8 mouse cellular contexts compared by ENCODE assay signal in the genomic region with DNA sequence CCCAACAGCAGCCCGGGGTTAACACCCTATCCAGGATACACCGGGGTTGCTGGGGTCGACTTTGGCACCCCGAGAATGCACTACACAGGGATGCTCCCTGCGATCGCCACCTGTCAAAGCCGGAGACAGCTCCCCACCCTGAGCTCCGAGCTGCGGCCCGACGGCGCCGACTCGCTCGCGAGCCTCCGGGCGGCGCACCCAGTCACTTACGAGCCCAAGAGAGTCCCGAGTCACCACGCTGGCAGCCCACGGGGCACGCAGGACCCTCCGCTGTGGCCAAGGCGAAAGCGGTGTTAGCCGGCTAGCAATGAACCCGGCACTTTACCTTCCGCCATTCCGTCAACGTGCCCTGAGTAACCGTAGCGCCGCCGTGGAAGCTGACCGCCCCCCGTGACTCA. TPM values are rescaled to one million over a fixed set of nuclear protein-coding genes. Genes with fewer than 3 reads are reported as not detected.
DNase-seq lines count a peak whose midpoint lies in the region; ATAC-seq and TF ChIP-seq lines count a peak whose summit lies in the region.

No protein-coding gene starts in this region.

- H3K9me3 ChIP-seq in kidney, postnatal 0 days (replicated peaks; ENCODE audit: low read length), result no peaks in the 10 kb centered on the region
- H3K9me3 ChIP-seq in forebrain, embryonic 16.5 days (ENCODE audit: control insufficient read depth, low read length), result no peaks in the 10 kb centered on the region
- no peaks in the 10 kb centered on the region for H3K9me3 ChIP-seq in liver, embryonic 15.5 days (replicated peaks)

- H3K36me3 ChIP-seq in kidney, postnatal 0 days (ENCODE audit: insufficient read depth, low read length), result no peaks in the 10 kb centered on the region
- H3K36me3 ChIP-seq in forebrain, embryonic 16.5 days (ENCODE audit: control insufficient read depth, insufficient read depth), result no peaks in the 10 kb centered on the region
- peaks cover 6% of the 10 kb centered on the region; the same call in 1 of the 2 replicates for H3K36me3 ChIP-seq in liver, embryonic 15.5 days (replicated peaks)

- no peak for TF ChIP-seq POLR2A in bone marrow, adult 2 months (IDR thresholded peaks at IDR 0.05; ENCODE audit: borderline replicate concordance, control insufficient read depth, low read depth, low read length)

- H3K9ac ChIP-seq in kidney, postnatal 0 days (ENCODE audit: low read depth, low read length), result peak overlapping the region; percentile 94
- H3K9ac ChIP-seq in forebrain, embryonic 16.5 days (replicated peaks; ENCODE audit: low read depth, low read length), result peak overlapping the region; percentile 98
- peak overlapping the region; percentile 98 for H3K9ac ChIP-seq in liver, embryonic 15.5 days

- ATAC-seq in kidney, postnatal 0 days (replicated peaks; ENCODE audit: low FRiP score, low read depth), result peak; percentile 67
- ATAC-seq in forebrain, embryonic 16.5 days, result peak; percentile 58
- peak; percentile 74 for ATAC-seq in liver, embryonic 15.5 days (ENCODE audit: insufficient read depth)

- peak overlapping the region; percentile 81 for H3K4me3 ChIP-seq in kidney, postnatal 0 days (replicated peaks; ENCODE audit: low read depth, low read length)
- H3K4me3 ChIP-seq in bone marrow, adult 2 months (replicated peaks; ENCODE audit: control insufficient read depth, low read depth, low read length), result peak overlapping the region; percentile 77
- peak overlapping the region; percentile 92 for H3K4me3 ChIP-seq in forebrain, embryonic 16.5 days (replicated peaks; ENCODE audit: low read length)
- H3K4me3 ChIP-seq in liver, embryonic 15.5 days (replicated peaks), result peak overlapping the region; percentile 97

- H3K4me2 ChIP-seq in kidney, postnatal 0 days (ENCODE audit: low read length), result peak overlapping the region; percentile 81
- H3K4me2 ChIP-seq in forebrain, embryonic 16.5 days (ENCODE audit: low read length), result peak overlapping the region; percentile 74
- H3K4me2 ChIP-seq in liver, embryonic 15.5 days, result peak overlapping the region; percentile 97

- peak; percentile 22 for DNase-seq in kidney, postnatal 0 days (ENCODE audit: low spot score)
- no peak for DNase-seq in kidney, adult 9 months
- peak; percentile 11 for DNase-seq in telencephalon, adult 2 months (ENCODE audit: low read depth, low spot score)
- no peak for DNase-seq in adrenal gland, adult (ENCODE audit: inconsistent age in 2 of 2, low spot score in 1 of 2)
- no peak for DNase-seq in yolk sac, embryonic 10.5 days (ENCODE audit: low spot score)

- under 1% methylated on average over 38 of the region's 38 CpGs for WGBS in kidney, postnatal 0 days
- WGBS in bone marrow, adult 2 months, result under 1% methylated on average over 38 of the region's 38 CpGs
- WGBS in forebrain, embryonic 16.5 days, result 0% methylated on average over 37 of the region's 38 CpGs
- under 1% methylated on average over 38 of the region's 38 CpGs for WGBS in liver, embryonic 15.5 days (ENCODE audit: insufficient replicate concordance)

- no peak; the same call in 1 of the 2 replicates for TF ChIP-seq CTCF in kidney, postnatal 0 days (IDR thresholded peaks at IDR 0.05; ENCODE audit: low read depth)
- TF ChIP-seq CTCF in bone marrow, adult 2 months (IDR thresholded peaks at IDR 0.05; ENCODE audit: control insufficient read depth, insufficient read depth, low read length), result no peak

- no peaks in the 10 kb centered on the region for H3K27me3 ChIP-seq in kidney, postnatal 0 days (ENCODE audit: insufficient read depth, low read length)
- no peaks in the 10 kb centered on the region for H3K27me3 ChIP-seq in forebrain, embryonic 16.5 days (replicated peaks; ENCODE audit: control insufficient read depth, insufficient read depth, low read length)
- H3K27me3 ChIP-seq in liver, embryonic 15.5 days, result no peaks in the 10 kb centered on the region

- peaks cover 11% of the 10 kb centered on the region for H3K4me1 ChIP-seq in kidney, postnatal 0 days (replicated peaks; ENCODE audit: insufficient read depth, low read length)
- no peaks in the 10 kb centered on the region; the same call in 1 of the 2 replicates for H3K4me1 ChIP-seq in bone marrow, adult 2 months (ENCODE audit: control insufficient read depth, insufficient read depth, low read length)
- peaks cover 24% of the 10 kb centered on the region for H3K4me1 ChIP-seq in forebrain, embryonic 16.5 days (replicated peaks; ENCODE audit: control insufficient read depth, insufficient read depth, low read length)
- peaks cover 27% of the 10 kb centered on the region for H3K4me1 ChIP-seq in liver, embryonic 15.5 days (replicated peaks)

- peak overlapping the region; percentile 86 for H3K27ac ChIP-seq in kidney, postnatal 0 days
- H3K27ac ChIP-seq in bone marrow, adult 2 months (ENCODE audit: control insufficient read depth, insufficient read depth, low read depth, low read length, poor library complexity), result peak overlapping the region; percentile 76
- H3K27ac ChIP-seq in forebrain, embryonic 16.5 days (ENCODE audit: low read length), result peak overlapping the region; percentile 72
- peak overlapping the region; percentile 86 for H3K27ac ChIP-seq in liver, embryonic 15.5 days (replicated peaks)

RNA-seq across cellular contexts. Expression of gene Ikzf5, which starts 0.3 kb away (rescaled TPM):
- 11.9 and 13.8 TPM in 2 replicates for polyA plus RNA-seq in kidney, postnatal 0 days (2015; fragmentation: Nextera tagmentation; extraction: Ambion mirVana)
- 11.9 and 24.4 TPM in 2 replicates for polyA plus RNA-seq in bone marrow, adult 2 months (2011; ENCODE audit: insufficient read depth, insufficient read length, low replicate concordance, missing spikeins)
- polyA plus RNA-seq in forebrain, embryonic 16.5 days (2015; fragmentation: Nextera tagmentation; extraction: Ambion mirVana), result 15.2 and 18.2 TPM in 2 replicates
- 9.3 and 11.5 TPM in 2 replicates for polyA plus RNA-seq in liver, embryonic 15.5 days (2015; fragmentation: Nextera tagmentation; extraction: Ambion mirVana)

RNA-seq across cellular contexts. Expression of gene Acadsb, which starts 0.4 kb away (rescaled TPM):
- 101 and 112 TPM in 2 replicates for polyA plus RNA-seq in kidney, postnatal 0 days (2015; fragmentation: Nextera tagmentation; extraction: Ambion mirVana)
- 7.3 and 18.2 TPM in 2 replicates for polyA plus RNA-seq in bone marrow, adult 2 months (2011; ENCODE audit: insufficient read depth, insufficient read length, low replicate concordance, missing spikeins)
- polyA plus RNA-seq in forebrain, embryonic 16.5 days (2015; fragmentation: Nextera tagmentation; extraction: Ambion mirVana), result 146 and 149 TPM in 2 replicates
- 33.3 and 35.8 TPM in 2 replicates for polyA plus RNA-seq in liver, embryonic 15.5 days (2015; fragmentation: Nextera tagmentation; extraction: Ambion mirVana)

RNA-seq across cellular contexts. Expression of gene Pstk, which starts 39.0 kb away (rescaled TPM):
- 64.2 and 64.6 TPM in 2 replicates for polyA plus RNA-seq in kidney, postnatal 0 days (2015; fragmentation: Nextera tagmentation; extraction: Ambion mirVana)
- polyA plus RNA-seq in bone marrow, adult 2 months (2011; ENCODE audit: insufficient read depth, insufficient read length, low replicate concordance, missing spikeins), result 6.0 and 14.5 TPM in 2 replicates
- polyA plus RNA-seq in forebrain, embryonic 16.5 days (2015; fragmentation: Nextera tagmentation; extraction: Ambion mirVana), result 35.3 and 38.3 TPM in 2 replicates
- polyA plus RNA-seq in liver, embryonic 15.5 days (2015; fragmentation: Nextera tagmentation; extraction: Ambion mirVana), result 19.1 and 19.9 TPM in 2 replicates

RNA-seq across cellular contexts. Expression of gene 2310057M21Rik, which starts 47.4 kb away (rescaled TPM):
- 15.0 and 16.9 TPM in 2 replicates for polyA plus RNA-seq in kidney, postnatal 0 days (2015; fragmentation: Nextera tagmentation; extraction: Ambion mirVana)
- polyA plus RNA-seq in bone marrow, adult 2 months (2011; ENCODE audit: insufficient read depth, insufficient read length, low replicate concordance, missing spikeins), result 2.5 and 5.8 TPM in 2 replicates
- 21.2 and 26.1 TPM in 2 replicates for polyA plus RNA-seq in forebrain, embryonic 16.5 days (2015; fragmentation: Nextera tagmentation; extraction: Ambion mirVana)
- 7.2 and 8.6 TPM in 2 replicates for polyA plus RNA-seq in liver, embryonic 15.5 days (2015; fragmentation: Nextera tagmentation; extraction: Ambion mirVana)

Comparison
In these comparisons a context has a peak if more than half of its experiments do, and no peak if none do; other contexts are left out.
1. DNase-seq: peak in kidney, postnatal 0 days (single experiment) and telencephalon, adult 2 months (single experiment); none in kidney, adult 9 months (single experiment), adrenal gland, adult (0 of 2) and yolk sac, embryonic 10.5 days (single experiment).
2. Peak in every context shown above with its lines, with median percentiles within 50 percentile points of each other: ATAC-seq, H3K27ac ChIP-seq, H3K4me2 ChIP-seq, H3K4me3 ChIP-seq and H3K9ac ChIP-seq.